Mouse (Mus musculus) cortical plate, adult 2 months (tissue): ENCODE measurements at regions not wholly inside any gene's neighbourhood (a gene's known extent, or its start where the extent isn't known, plus 50 kb on each side); places are given as distances from the start of the nearest gene placed in this dataset.

ENCODE experiments used
- CTCF ChIP-seq: fragments of 200-500 bp; IDR thresholded peaks from 2 replicates; pipeline ENCODE4 v1.5.1; 2011; ENCODE audit warnings: mild to moderate bottlenecking, control low read depth, low read length; ENCODE audit not compliant: insufficient read depth; ENCODE audit errors: extremely low read depth
- POLR2A ChIP-seq: fragments of 200-500 bp; IDR thresholded peaks from 2 replicates; pipeline ENCODE4 v1.6.1; 2011; ENCODE audit warnings: mild to moderate bottlenecking, low read length, control low read depth; ENCODE audit not compliant: insufficient read depth; ENCODE audit errors: extremely low read depth

DNA sequence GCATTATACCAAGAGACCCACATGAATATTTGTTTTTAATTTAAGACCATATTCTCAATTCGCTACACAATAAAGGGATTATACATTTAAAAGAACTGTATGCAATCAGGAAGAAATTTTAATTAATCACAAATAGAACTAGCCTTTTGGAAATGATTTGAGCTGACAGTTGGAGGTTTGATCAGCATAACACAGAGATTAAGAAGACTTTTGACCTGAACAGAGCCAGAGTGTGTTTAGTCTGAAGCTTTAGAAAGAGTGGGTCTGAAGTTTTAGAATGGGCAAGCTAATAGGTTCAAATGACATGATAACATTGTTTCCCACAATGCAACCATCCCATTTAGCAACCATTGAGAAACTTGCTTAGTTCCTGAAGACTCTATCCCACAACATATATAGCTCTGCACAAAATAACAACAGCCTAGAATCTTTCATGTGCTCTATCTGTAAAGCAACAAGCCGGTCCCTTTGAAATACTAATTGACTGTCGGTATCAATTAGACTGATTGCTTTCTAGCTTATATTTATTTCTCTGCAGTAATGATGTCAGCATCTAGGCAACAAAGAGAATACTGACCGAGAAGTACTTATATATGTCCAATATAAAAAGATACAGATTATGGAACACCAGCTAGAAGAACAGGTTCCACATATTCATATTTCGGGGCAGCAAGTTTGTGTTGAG is 135.9 kb downstream of the Trim52 start:
- no peak for TF ChIP-seq POLR2A
- TF ChIP-seq CTCF, result no peak
